Mouse (Mus musculus) CD4-positive, CD25-positive, alpha-beta regulatory T cell, adult 4 months (primary cell): ENCODE data around the gene Dnal4. TPM values are rescaled to one million over a fixed set of nuclear protein-coding genes. Genes with fewer than 3 reads are reported as not detected.
A peak's percentile ranks its signal among the peaks of the same experiment; 100 is the strongest.
"Not testable (repeated sequence)": the region's sequence is repeated elsewhere in the genome, so short reads cannot be mapped to it uniquely, and the experiment has no call there.

ENCODE experiments used
- ATAC-seq: one replicate; pipeline ENCODE4 v1.8.0; 2017
- polyA plus RNA-seq, 2 experiments: library from polyadenylated mRNA; unstranded; fragments of 100-300 nt; shearing (Covaris generic); gene quantifications; one replicate each; pipeline ENCODE4 v1.2.1; 2017

Gene Dnal4
- polyA plus RNA-seq: 10 to 100 TPM in 1 of 2 experiments, 1 to 10 TPM in 1; 6.9 to 10.4 TPM

DNA sequence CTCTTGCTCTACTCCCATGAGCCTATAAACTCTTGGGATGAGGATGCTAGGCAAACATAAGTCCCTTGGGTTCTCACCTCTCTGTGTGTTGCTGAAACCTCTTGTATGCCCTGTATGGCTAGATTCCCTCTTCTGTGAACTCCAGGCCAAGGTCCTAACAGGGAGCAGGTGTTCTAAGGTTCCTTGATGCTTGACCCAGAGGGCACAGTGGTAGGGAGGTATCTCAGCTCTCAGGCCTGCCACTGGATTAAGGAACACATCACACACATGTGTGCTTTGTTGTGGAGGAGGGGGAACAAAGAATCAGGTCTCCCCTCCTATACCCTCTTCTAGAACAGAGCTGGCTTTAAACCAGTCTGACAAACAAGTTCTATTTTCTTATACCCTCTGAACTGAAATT lies at the start of gene Dnal4:
TSS of gene Dnal4 (minus strand) at position 101 of the 400 bp plus-strand sequence.
- ATAC-seq: no peak

DNA sequence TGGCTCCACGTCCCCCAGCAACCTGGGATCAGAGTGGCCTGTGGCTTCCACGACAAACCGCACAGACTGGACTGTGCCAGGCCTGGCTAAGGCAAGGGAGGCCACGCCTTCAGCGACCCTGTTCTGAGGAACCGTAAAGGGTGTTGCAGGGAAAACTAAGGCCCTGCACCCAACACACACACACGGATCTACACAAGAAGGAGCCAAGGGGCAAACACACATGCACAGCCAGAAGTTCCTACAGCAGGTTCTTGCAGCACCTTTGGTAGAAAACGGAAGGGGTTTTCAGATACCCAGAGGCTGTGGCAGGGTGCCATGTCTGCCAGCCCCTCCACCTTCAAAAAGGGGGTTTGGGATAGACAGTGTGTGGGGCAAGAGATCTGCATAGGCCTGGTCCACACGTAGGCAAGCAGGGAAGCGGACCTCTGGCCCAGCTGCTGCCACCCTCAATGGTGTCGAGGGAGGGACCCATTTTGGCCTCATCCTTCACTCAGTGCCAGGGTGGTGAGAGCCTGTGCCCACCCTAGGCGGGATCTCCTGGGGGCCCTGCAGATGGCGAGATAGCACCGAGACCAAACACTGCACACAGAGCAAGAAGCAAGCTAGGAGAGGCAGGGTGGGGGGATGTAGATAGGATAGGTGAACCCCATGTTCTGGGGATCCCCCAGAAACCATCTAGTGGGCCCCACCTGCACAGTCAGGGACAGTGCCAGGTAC lies 49.6 kb upstream of the Dnal4 start:
- no peak for ATAC-seq

DNA sequence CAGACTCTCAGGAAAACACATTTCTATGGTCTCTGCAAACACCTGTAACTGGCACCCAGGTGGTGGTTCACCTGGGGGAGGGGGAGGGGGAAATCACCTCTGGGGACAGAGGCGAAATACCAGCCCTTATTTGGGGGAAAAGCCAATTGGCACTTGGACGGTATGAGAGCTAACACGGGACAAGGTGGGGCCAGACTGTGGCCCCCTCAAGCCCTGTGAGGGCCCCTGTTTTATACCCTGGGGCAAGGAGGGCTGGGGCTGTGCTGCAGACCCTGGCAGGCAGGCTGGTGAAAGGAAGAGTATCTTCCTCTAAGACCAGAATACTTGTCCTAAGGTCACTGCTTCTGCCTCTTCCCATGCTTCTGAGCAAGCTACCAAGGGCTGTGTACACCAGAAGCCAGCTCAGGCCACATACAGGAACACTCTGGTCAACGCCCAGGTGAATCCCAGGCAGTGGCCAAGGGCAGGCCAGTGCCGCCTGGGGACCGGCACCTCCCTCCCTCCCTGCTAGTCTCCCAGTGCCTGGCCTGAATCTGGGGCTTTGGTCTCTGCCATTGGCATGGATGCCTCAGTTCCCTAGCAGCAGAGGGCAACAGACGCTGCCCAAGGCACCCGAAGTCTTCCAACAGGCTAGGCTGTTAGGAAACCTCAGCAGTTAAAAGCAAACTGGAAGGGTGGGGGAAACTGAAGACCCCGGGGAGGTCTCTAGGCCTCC lies 48.7 kb upstream of the Dnal4 start:
- ATAC-seq: no peak

DNA sequence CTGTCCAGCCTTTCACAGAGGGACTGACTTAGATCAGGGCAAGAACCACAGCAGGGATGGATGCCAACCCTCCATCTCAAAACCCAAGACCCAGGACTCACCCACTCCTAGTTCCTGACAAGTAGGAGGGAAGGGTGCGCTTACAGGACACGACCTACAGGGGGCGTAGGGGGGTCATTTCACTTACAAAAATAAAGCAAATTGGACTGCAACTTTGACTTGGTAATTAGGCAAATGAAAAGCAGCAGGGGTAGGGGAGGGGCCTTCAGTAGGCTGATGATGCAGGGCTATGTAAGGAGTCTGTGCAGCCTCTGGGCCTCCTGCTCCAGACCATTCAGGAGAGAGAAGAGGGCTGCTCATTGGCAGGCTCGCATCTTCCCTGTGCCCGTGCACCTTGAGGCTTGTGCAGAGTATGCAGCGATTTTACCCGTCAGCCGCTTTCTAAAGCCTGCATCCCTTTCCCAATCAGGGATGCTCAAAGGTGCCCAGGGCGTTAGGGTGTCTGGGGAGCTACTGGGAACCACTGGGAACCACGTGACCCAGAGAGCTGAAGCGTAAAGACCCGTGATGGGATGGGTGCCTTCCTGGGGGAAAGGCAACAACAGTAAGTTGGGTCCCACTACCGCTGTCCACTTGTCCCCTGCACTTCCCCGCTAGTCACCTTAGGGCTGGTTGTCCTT lies 47.6 kb upstream of the Dnal4 start:
- peak; percentile 53 for ATAC-seq

DNA sequence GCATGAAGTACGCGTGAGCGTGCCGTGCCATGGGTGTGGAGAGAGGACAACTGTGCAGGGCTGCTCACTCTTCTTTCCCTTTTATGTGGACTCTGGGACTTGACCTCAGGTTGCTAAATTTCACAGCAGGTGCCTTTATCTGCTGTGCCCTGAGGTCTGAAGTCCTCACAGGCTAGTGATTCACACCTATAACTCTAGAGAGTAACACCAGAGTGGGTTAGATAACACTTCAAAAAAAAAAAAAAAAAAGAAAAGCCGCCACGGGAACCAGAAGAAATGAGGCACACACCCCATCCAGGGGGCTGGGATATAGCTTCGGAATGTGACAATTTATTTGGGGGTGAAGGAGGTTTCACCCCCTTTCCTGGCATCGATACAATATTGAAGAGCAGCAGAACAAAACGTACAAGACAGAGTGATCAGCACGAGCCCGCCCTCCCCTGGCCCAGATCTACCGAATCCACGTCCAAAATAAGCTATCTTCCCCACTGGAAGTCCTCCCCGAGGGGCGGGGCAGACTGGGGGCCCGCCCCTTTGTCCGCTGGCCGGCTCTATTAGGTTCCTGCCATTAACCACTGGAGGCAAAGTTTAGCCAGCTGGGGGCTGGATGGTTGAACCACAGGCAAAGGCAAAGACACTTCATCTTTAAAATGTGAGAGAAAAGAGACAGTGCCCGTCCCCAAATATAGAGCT lies 46.1 kb upstream of the Dnal4 start:
- no peak for ATAC-seq

DNA sequence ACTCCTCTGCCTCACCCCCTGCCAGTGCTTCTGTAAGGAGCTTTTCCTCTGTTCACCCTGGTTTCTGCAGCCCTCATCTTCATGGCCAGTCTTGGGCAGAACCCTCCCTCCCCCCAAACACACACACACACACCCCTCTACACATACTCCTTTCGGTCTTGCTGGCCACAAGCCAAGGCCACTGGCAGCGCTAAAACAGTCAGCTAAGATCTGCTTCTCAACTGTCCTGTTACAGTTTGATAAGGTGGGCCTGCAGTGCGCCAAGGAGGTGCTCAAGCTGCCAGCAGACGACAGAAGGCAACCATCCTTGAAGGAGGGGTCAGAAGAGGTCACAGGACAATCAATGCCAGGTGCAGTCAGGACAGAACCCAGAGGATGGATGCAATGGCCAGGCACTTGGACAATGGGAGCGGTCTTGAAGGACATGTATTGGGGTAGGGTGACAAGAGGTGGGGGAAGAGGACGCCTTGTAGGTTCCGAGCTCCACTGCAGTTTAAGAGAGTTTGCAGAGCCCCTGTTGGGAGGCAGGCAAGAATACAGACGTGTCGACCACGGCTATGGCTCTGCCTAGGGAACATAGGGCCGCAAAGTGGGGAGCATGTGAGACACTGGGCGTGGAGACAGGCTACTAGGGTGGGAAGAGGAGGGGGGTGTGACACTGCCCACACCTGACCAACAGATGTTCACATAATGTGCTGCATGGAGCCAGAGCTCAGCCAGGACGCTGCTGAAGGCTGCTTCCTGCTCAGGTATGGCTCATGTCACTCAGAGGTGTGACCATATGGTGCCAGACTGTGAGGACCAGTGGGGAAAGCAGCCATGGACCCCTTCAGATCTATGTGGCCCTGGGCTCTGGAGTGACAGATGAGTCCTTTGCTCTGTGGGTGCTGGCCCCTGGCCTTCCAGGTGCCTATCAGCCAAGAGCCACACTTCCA lies 44.9 kb upstream of the Dnal4 start:
- ATAC-seq: no peak

DNA sequence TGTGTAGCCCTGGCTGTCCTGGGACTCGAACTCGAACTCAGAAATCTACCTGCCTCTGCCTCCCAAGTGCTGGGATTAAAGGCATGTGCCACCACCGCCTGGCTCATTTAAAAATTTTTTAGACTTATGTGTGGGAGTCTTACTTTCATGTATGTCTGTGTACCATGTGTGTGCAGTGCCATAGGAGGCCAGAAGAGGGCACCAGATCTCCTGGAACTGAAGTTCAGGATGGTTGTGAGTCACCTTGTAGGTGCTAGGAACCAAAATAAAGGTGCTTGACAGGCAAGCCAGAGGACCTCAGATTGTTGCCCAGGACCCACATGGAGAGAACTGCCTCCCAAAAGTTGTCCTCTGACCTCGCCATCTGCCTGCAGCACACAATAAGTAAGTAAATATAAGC lies 40.7 kb upstream of the Dnal4 start:
- no peak for ATAC-seq

DNA sequence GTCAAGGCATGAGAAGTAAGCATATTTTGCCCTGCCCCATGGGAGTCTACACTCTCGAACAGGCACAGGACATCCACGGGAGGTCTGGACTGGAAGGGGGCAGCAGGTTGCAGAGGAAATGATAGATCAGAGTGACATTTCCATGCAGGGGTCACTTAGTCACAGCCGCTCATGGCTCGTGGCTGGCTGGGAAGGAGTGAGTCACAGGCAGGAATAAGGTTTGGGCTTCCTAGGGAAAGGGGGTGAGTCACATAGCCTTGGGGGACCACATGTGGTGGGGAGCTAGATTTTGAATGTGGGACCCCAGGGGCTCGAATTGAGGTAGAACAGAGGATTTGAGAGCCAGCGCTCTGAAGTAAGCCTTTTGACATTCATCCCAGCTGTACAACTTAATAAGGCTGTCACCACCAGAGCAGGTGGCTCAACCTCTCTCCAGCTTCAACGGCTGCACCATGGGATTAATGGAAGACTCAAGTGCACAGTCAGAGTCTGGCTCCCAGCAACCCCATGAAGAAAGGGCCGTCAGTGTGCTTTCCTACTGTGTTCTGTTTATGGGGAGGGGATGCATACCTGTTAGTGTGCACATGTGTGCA lies 36.1 kb upstream of the Dnal4 start:
- no peak for ATAC-seq

DNA sequence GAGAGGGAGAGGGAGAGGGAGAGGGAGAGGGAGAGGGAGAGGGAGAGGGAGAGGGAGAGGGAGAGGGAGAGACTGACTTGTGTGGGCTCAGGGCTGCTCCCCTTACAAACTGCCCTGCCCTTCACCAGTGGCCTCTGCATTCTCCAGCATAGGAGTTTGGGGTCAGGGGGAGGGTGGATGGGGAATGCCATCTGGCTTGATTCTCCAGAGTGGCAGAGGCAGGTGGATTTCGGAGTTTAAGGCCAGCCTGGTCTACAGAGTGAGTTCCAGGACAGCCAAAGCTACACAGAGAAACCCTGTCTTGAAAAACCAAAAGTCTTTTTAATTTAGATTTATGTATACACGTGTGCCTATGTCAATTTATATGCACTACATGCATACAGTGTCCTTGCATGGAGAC lies 35.2 kb upstream of the Dnal4 start:
- ATAC-seq: not testable (repeated sequence)

DNA sequence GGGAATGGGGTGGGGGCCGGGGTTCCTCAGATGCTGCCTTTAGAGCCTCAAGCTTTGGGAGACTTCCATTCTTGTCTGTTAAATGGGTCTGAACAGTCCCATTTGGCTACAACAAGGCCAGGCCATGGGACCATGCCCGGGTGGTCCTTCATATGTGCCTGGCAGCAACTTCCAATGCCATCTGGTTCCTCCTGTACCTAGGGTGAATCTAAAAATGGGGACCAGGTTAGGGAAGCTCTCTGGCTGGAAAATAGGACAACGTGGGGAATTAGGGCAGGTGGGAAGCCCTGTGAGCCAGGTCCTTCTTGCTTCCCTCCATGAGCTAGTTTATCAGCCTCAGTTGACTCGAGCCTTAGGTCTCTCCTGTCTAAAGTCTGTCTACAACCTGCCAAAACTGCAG lies 33.3 kb upstream of the Dnal4 start:
- ATAC-seq: no peak

DNA sequence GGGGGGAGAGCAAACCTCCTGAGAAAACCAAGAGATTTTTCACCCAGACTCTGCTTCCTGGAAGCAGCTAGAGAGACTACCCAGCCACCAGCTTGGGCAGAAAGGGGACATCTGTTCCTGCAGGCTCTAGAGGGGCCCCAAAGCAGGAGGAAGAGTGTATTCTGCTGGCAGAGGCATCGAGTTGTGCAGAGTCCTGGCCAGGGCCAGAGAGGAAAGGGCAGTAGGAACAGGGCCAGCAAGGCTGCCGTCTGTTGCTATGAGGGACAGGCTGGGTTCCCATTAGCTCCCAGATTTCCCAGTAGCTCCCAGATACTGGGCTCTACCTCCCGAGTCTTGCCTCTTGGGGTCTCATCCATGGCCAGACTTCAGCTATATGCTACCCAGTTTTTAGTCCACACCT lies 32.4 kb upstream of the Dnal4 start:
- no peak for ATAC-seq

DNA sequence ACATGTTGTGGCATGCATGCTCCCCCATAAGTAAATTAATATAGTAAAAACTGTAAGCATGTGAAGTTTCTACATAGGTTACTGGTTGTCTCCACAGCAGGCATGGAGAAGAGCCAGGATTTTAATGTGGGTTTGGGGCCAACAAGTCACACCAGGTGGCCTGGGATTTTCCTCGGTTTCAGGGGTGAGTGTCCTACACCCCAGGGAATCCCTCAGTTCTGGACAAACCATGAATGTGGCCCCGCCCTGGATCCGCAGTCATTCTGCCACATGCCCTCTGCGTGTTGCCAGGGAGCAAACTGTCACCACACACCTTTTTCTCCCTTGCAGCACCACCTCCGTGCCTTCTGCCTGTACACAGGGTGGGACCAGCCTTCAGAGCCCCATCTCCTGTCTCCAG lies 31.0 kb upstream of the Dnal4 start:
- ATAC-seq: no peak

DNA sequence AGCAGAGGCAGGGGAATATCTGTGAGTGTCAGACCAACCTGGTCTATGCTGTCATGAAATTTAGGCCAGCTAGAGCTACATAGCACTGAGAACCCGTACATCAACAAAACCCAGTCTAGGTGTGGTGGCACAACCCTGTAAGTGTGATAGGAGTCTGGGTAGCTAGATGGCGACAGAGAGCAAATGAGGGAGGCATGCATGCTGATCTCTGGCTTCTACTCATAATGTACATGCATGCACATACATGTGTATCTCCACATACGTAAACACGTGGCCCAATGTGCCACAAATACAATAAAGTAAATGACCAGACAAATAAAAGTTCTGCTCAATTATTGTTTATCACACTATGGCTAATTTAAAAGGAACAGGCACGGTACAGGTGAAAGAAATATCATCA lies 30.5 kb upstream of the Dnal4 start:
- no peak for ATAC-seq

DNA sequence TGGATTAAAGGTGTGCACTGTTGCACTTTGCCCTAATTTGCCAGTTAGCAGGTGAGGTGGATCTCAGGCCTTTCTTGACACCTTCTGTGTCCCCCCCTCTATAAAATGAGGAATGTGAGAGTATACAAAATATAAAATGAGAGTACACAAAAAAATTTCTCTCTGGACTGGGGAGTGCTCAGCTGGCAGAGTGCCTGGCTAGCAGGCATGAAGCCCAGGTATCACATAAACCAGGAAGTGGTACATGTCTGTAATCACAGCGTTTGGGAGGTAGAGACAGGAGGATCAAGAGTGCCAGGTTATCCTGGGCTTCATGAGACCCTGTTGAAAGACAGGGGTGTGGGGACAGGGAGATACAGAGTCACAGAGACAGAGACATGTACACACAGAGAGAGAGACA lies 29.4 kb upstream of the Dnal4 start:
- ATAC-seq: no peak

DNA sequence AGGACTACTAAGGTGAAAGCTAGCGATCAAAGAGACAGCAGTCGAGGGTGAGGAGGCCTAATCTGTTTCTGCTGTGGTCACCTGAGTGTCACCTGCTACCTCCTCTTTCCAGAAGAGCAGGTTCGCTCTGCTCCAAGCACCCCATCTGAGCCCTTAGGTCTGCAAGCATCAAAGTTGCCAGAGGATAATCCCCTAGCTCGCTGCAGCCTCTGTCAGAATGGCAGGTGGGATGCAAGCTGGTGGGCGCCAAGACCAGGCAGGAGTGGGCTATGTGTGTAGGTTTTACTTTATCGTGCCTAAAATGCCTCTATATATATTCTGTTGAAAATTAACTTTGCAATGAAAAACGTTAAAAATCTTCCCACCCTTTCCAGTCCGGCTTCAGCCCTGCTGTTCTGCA lies 27.6 kb upstream of the Dnal4 start:
- ATAC-seq: no peak

DNA sequence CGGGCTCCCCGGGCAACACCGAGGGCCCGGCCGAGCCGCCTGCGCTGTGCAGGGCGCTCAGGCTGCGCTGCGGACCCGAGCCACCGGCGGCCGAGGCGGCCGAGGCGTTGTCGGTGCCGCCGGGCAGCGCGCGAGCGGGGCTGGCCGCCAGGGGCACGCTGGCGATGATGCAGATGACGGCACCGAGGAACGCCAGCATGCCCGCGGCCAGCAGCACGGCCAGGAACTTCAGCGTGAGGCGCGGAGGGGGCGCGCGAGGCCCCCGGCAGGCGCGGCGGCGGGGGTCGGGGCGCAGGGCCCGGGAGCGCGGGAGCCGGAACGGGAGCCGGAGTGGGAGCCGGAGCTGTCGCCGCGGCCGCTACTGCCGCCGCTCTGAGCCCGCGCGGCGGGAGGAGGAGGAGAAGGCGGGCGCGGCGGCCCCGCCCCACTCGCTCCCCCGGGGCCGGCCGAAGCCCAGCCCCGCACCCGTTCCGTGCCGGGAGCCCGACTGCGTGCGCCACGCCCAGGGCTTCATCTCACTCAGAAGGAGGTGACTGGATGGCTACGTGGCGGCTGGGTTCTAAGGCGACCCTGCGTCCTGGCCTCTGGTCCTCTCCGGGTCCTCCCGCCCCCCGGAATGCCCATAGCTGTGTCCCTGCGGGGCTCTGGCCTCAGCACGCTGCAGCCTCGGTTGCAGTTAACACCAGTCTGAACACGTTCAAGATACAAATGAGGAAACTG lies 26.9 kb upstream of the Dnal4 start, which contains the start of gene Nptxr:
TSS of gene Nptxr (minus strand) at position 415 of the 720 bp plus-strand sequence.
- ATAC-seq: no peak

DNA sequence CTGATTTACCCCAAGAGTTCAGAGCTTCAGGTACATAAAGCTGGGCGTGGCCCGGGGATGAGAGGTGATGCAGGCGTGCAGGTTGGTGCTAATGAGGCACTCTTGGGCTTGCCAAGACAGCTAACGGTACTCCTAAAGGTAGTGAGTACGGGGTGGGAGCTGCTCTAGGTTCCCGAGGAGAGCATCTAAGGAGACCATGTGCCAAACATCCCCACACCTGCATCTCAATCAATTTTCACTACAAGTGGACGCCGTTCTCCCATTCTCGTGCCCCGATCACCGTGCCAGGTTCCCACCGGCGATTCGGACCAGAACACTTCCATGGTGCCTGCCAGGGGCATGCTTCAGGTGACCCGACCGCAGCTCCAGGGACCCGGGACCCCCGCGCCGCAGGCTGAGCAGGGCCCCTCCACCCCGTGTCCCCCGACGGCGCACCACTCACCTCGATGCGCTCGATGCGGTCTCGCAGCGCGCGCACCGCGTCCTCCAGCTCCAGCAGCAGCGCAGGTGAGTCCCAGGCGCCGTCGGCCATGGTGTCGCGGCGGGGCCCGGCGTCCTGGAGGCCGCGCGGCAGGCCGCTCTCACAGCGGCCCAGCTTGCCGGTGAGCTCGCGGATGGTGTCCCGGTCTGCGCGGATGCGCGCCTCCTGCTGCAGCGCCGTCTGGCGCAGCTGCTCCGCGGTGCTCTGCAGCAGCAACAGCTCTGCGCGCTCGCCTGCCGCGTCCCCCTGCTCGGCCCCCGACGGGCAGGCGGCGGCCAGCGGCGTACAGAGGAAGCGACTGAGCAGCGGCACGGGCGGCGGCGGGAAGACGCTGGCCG lies 26.1 kb upstream of the Dnal4 start:
- no peak for ATAC-seq

DNA sequence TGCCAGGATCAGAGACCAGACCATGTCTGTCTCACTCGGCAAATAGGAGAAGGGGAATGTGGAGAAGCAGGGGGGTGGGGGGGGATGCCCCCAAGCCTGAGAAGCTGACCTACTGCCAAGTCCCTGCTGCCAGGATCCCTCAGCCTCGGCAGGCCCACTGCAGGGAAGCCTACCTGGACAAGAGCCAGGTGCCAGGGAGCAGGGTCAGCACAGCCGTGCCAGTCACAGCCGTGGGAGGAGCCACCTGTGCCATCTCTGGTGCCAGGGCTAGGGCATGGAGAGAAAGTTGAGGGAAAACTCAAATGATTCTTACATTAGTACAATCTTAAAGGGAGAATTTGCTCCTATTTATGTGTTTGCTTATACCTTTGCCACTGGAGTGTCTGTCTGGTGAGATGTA lies 24.7 kb upstream of the Dnal4 start:
- no peak for ATAC-seq

DNA sequence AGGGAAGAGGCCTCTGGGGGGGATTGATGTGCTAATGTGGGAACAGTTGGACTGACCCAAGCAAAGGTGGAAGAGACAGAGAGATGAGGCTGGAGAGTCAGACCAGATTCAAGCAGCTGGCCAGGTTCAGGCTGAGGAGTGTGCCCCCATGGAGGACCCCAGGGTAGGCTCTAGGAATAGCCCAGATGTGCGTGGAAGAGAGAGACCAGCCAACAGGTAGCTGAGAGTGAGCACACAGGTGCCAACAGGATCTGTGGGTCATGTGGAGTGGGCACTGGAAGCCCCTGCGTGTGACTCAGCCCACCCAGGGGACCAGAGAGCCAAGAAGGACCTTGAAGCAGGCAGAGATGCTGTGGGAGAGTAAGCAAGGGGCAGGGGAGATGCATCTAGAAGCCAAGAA lies 24.0 kb upstream of the Dnal4 start:
- ATAC-seq: no peak

DNA sequence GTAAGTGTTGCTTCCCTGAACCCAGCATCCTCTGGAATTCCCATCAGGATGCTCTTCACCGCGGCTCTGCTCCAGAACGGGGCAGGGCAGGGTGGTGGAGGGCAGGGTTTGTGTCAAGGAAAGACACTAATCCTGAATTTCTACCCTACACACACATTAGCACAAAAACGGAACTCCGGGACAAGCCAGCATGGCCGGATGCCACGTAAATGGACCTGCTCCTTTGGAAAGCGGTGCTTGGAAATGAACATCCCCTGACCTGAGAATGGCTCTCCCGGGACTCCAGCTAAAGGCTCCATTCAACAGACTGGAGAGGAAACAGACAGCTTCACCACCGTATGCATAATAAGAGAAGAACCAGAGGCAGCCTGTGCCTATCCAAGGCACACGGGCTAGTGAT lies 23.1 kb upstream of the Dnal4 start:
- no peak for ATAC-seq
